Mouse (Mus musculus) brain, embryonic 14.5 days (tissue): Measurements from ENCODE around the gene Dtx3.

ENCODE experiments used
- CTCF ChIP-seq: fragments of 200-500 bp; IDR thresholded peaks from 2 replicates; pipeline ENCODE4 v1.5.1; 2012; ENCODE audit warnings: inconsistent platforms, mild to moderate bottlenecking, moderate library complexity, borderline replicate concordance; ENCODE audit not compliant: insufficient read depth, insufficient read length; ENCODE audit errors: extremely low read depth
- POLR2A ChIP-seq: fragments of 200-500 bp; IDR thresholded peaks from 2 replicates; pipeline ENCODE4 v1.6.1; 2012; ENCODE audit warnings: mild to moderate bottlenecking, inconsistent platforms, borderline replicate concordance; ENCODE audit not compliant: poor library complexity, insufficient read depth, insufficient read length, severe bottlenecking; ENCODE audit errors: extremely low read depth

- no peak for TF ChIP-seq CTCF
- TF ChIP-seq POLR2A = no peak
These were observed 4.9 kb downstream of the Dtx3 start for GRCm38 (mm10) chr10:127190398-127191190.
